Mouse (Mus musculus): Measurements from ENCODE around the gene Vil1. TPM values are rescaled to one million over a fixed set of nuclear protein-coding genes. Genes with fewer than 3 reads are reported as not detected.

Gene Vil1
- total and polyA plus RNA-seq, 3 experiments: 0.04 TPM; not detected in 1

- no peak overlapping the region for H3K9ac ChIP-seq (ENCODE audit: control insufficient read depth, low read depth, low read length, poor library complexity, severe bottlenecking)
- no peak for DNase-seq (ENCODE audit: low read depth, low spot score)
- peaks cover 0 to 3% of the 10 kb centered on the region in 2 experiments; a peak in 1 of 4 replicates for H3K36me3 ChIP-seq (ENCODE audit: control insufficient read depth in 1 of 2, insufficient read depth in 2 of 2, low read length in 2 of 2)
- H3K4me3 ChIP-seq (ENCODE audit: control insufficient read depth in 1 of 2, insufficient read depth in 1 of 2, low read depth in 2 of 2, low read length in 2 of 2): no peak overlapping the region
- no peak overlapping the region for H3K27ac ChIP-seq (ENCODE audit: control insufficient read depth, low read depth, low read length)
- H3K9me3 ChIP-seq (replicated peaks; ENCODE audit: insufficient read depth, low read length): no peaks in the 10 kb centered on the region
- H3K79me2 ChIP-seq (ENCODE audit: control insufficient read depth, insufficient read depth, low read length, poor library complexity): no peaks in the 10 kb centered on the region
- H3K4me1 ChIP-seq (ENCODE audit: control insufficient read depth in 1 of 2, insufficient read depth in 2 of 2, low read length in 2 of 2): peaks cover 0 to 11% of the 10 kb centered on the region in 2 experiments; a peak in 2 of 4 replicates
- H3K27me3 ChIP-seq (ENCODE audit: control insufficient read depth in 1 of 2, insufficient read depth in 2 of 2, low read length in 2 of 2): no peaks in the 10 kb centered on the region
- TF ChIP-seq KAT2A (conservative IDR thresholded peaks at IDR 0.05; ENCODE audit: low read depth, low read length): no peak
- TF ChIP-seq RCOR1 (IDR thresholded peaks at IDR 0.05; ENCODE audit: low read depth, low read length): no peak
- no peak for TF ChIP-seq E2F4 (IDR thresholded peaks at IDR 0.05; ENCODE audit: borderline replicate concordance, low read depth, low read length)
- no peak for TF ChIP-seq UBTF (IDR thresholded peaks at IDR 0.05; ENCODE audit: borderline replicate concordance, insufficient read depth, low read depth, low read length)
- no peak for TF ChIP-seq MYC (IDR thresholded peaks at IDR 0.05; ENCODE audit: low read depth, low read length)
- TF ChIP-seq JUND (IDR thresholded peaks at IDR 0.05; ENCODE audit: low read depth, low read length): no peak
- no peak for TF ChIP-seq EP300 (IDR thresholded peaks at IDR 0.05; ENCODE audit: low read depth in 1 of 2, low read length in 2 of 2)
- no peak for TF ChIP-seq MYB (IDR thresholded peaks at IDR 0.05; ENCODE audit: low read depth, low read length)
- no peak for TF ChIP-seq CHD1 (IDR thresholded peaks at IDR 0.05; ENCODE audit: low read depth, low read length)
- no peak for TF ChIP-seq USF2 (IDR thresholded peaks at IDR 0.05; ENCODE audit: borderline replicate concordance in 1 of 2, insufficient read depth in 1 of 2, low read depth in 1 of 2, low read length in 2 of 2)
- no peak for TF ChIP-seq MAZ (IDR thresholded peaks at IDR 0.05; ENCODE audit: low read depth, low read length)
- TF ChIP-seq SMC3 (IDR thresholded peaks at IDR 0.05; ENCODE audit: low read depth, low read length): no peak
- no peak for TF ChIP-seq POLR2A (IDR thresholded peaks at IDR 0.05; ENCODE audit: control insufficient read depth in 1 of 2, insufficient read depth in 1 of 2, low read depth in 1 of 2, low read length in 2 of 2, poor library complexity in 1 of 2)
- TF ChIP-seq TAL1 (IDR thresholded peaks at IDR 0.05; ENCODE audit: low read length): no peak
- TF ChIP-seq POLR2AphosphoS5 (IDR thresholded peaks at IDR 0.05; ENCODE audit: borderline replicate concordance, low read depth, low read length): no peak
- no peak for TF ChIP-seq MEF2A (IDR thresholded peaks at IDR 0.05; ENCODE audit: extremely low read depth, insufficient replicate concordance, low read depth, low read length, poor library complexity, severe bottlenecking)
Observed at GRCm38 (mm10) chr1:74364270-74364669, 44.9 kb upstream of the Vil1 start.

- H3K79me2 ChIP-seq (ENCODE audit: control insufficient read depth, insufficient read depth, low read length, poor library complexity): no peaks in the 10 kb centered on the region
- DNase-seq (ENCODE audit: low read depth, low spot score): peak; percentile 87
- peak overlapping the region; percentile 35 for H3K9ac ChIP-seq (ENCODE audit: control insufficient read depth, low read depth, low read length, poor library complexity, severe bottlenecking)
- no peaks in the 10 kb centered on the region; a peak in 1 of 4 replicates for H3K27me3 ChIP-seq (ENCODE audit: control insufficient read depth in 1 of 2, insufficient read depth in 2 of 2, low read length in 2 of 2)
- peaks cover 0 to 11% of the 10 kb centered on the region in 2 experiments; a peak in 2 of 4 replicates for H3K4me1 ChIP-seq (ENCODE audit: control insufficient read depth in 1 of 2, insufficient read depth in 2 of 2, low read length in 2 of 2)
- H3K36me3 ChIP-seq (ENCODE audit: control insufficient read depth in 1 of 2, insufficient read depth in 2 of 2, low read length in 2 of 2): peaks cover 0 to 3% of the 10 kb centered on the region in 2 experiments; a peak in 1 of 4 replicates
- no peak overlapping the region for H3K27ac ChIP-seq (ENCODE audit: control insufficient read depth, low read depth, low read length)
- H3K4me3 ChIP-seq (ENCODE audit: control insufficient read depth in 1 of 2, insufficient read depth in 1 of 2, low read depth in 2 of 2, low read length in 2 of 2): peak overlapping the region; percentile 50 to 55
- TF ChIP-seq MAX (IDR thresholded peaks at IDR 0.05; ENCODE audit: low read length): 0 out of 2 replicates have a peak, but pooled peaks have one; percentile 17
- TF ChIP-seq ELF1 (IDR thresholded peaks at IDR 0.05; ENCODE audit: low read depth, low read length): peak; percentile 65; the same call in 1 of the 2 replicates
- no peak for TF ChIP-seq NRF1 (IDR thresholded peaks at IDR 0.05; ENCODE audit: insufficient read depth, low read depth, low read length, poor library complexity, severe bottlenecking)
- TF ChIP-seq POLR2AphosphoS5 (IDR thresholded peaks at IDR 0.05; ENCODE audit: borderline replicate concordance, low read depth, low read length): no peak
- no peak for TF ChIP-seq CTCF (IDR thresholded peaks at IDR 0.05 in 2 of 3, conservative IDR thresholded peaks at IDR 0.05 in 1 of 3; ENCODE audit: control insufficient read depth in 1 of 3, insufficient read depth in 1 of 3, low read depth in 2 of 3, low read length in 3 of 3, poor library complexity in 1 of 3, severe bottlenecking in 1 of 3)
- 0 out of 2 replicates have a peak, but pooled peaks have one; percentile 5 for TF ChIP-seq GATA1 (IDR thresholded peaks at IDR 0.05; ENCODE audit: low read depth, low read length)
- TF ChIP-seq POLR2A (IDR thresholded peaks at IDR 0.05; ENCODE audit: control insufficient read depth in 1 of 2, insufficient read depth in 1 of 2, low read depth in 1 of 2, low read length in 2 of 2, poor library complexity in 1 of 2): peak in 1 of 2 experiments; percentile 52; a peak in 1 of 4 replicates
- TF ChIP-seq POLR2AphosphoS2 (IDR thresholded peaks at IDR 0.05; ENCODE audit: low read length): no peak
- TF ChIP-seq NELFE (IDR thresholded peaks at IDR 0.05; ENCODE audit: low read depth, low read length): peak; percentile 37; the same call in 1 of the 2 replicates
- TF ChIP-seq MAZ (IDR thresholded peaks at IDR 0.05; ENCODE audit: low read depth, low read length): 0 out of 2 replicates have a peak, but pooled peaks have one; percentile 30
- TF ChIP-seq ZKSCAN1 (IDR thresholded peaks at IDR 0.05; ENCODE audit: low read depth, low read length): peak; percentile 80
- no peak for TF ChIP-seq UBTF (IDR thresholded peaks at IDR 0.05; ENCODE audit: borderline replicate concordance, insufficient read depth, low read depth, low read length)
- no peak for TF ChIP-seq TBP (IDR thresholded peaks at IDR 0.05; ENCODE audit: low read depth, low read length)
- H3K9me3 ChIP-seq (replicated peaks; ENCODE audit: insufficient read depth, low read length): no peaks in the 10 kb centered on the region
Observed at GRCm38 (mm10) chr1:74367886-74368645, 41.1 kb upstream of the Vil1 start.

All from MEL (cell line).